Mouse (Mus musculus): ENCODE measurements around the gene Tns3. TPM values are rescaled to one million over a fixed set of nuclear protein-coding genes. Genes with fewer than 3 reads are reported as not detected.

Tns3 gene
- polyA plus RNA-seq, 1 experiment: not detected

DNA sequence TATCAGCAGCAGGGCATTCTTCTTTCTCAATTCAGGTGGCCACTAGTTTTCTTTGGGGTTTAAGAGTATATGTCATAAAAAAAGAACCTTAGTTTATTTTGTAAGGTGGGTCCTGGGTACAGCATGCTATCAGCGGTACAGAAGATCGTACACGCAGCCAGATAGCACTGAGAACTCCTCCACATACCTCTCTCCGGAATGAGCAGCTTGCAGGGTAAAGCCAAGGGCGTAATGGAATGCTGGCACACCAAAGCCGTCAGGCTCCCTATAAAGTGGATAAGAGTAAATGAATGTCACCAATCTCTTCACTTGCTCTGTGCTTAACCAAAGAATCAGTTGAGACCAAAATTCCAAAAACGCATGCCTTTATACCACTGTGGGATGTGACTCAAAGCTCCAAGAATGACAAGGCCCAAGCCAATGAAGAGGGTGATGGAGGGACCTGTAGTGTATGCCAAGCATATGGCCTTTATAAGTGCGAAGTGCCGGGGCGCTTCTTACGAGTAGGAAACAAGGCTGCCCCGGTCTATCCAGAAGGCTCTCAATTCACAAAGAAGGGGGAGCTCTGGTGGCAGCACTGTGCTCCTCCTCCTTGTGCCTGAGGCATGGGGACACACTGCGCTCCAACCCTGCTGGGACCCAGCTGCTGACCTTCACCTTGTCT is 219.4 kb downstream of the Tns3 start:
- no peak for TF ChIP-seq GATA1 (IDR thresholded peaks at IDR 0.05; ENCODE audit: low read length)

DNA sequence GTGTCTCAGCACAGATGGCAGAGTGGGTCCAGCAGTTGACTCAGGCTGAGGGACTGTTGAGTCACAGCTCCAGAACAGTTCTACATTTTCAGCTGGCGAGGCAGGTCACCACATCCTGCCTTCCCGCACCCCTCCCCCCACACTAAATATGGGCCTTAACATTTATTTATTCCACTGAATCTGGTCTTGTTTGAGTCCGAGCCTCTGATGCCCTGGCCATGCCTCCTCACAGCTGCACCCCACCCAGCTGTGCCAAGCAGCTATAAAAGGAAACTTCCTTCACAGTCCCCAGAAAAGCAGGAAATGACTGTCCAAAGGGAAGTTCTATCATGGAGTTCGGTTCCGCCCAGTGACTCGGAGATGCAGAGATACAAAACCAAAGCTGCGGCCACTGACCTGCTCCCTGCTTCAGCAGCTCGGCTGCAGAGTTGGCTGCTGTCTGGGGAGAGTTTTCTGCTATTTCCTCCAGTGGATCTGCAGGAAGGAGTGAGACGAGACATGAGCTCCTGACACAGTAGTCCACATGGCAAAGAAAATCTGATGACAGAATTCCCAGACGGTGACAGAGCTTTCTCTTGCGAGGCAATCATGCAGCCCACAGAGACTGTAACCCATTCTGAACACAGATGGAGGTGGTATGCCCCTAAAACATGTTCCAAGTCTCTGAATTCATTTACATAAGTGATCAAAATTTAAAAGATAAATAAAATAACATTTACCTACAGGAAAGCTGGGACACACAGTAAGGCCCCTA is 220.6 kb downstream of the Tns3 start:
- no peak for TF ChIP-seq GATA1 (IDR thresholded peaks at IDR 0.05; ENCODE audit: low read length)

DNA sequence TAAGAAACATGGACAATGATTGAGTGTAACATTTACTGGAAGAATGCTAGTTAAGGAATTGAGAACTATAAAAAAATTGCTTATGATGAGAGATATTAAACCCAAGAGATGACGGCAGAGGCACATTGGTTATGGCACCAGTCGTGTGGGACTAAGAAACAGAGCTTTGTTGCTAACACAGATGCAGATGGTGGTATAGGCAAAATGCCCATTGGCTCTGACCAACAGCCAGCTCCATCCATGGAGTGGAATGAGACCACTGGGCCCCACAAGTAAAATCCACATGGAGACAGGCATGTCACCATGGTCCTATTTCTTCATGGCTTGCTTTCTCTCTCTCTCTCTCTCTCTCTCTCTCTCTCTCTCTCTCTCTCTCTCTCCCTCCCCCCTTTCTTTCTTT is 223.6 kb downstream of the Tns3 start:
- TF ChIP-seq GATA1 (IDR thresholded peaks at IDR 0.05; ENCODE audit: low read length): no peak

DNA sequence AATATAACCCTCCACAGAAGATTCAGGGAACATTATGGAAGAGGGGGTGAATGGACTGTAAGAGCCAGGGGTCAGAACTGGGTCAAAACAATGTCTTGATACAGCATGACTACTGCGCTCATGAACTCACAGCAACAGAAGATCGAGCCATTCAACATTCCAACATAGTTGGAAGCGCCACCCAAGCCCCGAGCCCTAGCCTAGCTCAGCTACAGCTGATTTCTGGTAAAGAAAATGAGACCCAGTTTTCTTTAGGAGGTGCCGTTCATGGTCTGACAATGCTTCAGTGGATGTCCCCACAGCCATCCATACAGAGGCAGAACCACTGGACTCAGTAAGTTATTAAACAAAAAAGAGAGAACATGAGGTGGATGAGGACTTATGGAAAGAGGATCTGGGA is 224.1 kb downstream of the Tns3 start:
- TF ChIP-seq GATA1 (IDR thresholded peaks at IDR 0.05; ENCODE audit: low read length): no peak

DNA sequence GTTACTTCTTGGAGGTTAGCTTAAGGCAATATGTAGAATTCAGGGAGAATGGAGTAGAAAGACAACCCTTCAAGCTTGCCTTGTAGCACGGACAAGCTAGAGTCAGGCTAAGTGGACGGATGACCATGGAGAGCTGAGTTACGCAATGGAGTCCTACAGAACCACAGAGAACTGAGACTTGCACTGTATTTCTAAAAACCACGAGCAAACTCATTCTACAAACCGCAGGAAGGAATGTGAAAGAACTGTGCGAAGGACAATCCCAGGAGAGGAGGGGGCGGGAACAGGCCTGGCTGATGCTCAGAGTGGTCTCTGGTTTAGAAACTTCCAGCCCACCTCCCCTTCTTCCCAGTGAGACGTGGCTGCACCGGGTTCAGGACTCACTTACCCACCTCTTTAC is 225.3 kb downstream of the Tns3 start:
- no peak for TF ChIP-seq GATA1 (IDR thresholded peaks at IDR 0.05; ENCODE audit: low read length)

DNA sequence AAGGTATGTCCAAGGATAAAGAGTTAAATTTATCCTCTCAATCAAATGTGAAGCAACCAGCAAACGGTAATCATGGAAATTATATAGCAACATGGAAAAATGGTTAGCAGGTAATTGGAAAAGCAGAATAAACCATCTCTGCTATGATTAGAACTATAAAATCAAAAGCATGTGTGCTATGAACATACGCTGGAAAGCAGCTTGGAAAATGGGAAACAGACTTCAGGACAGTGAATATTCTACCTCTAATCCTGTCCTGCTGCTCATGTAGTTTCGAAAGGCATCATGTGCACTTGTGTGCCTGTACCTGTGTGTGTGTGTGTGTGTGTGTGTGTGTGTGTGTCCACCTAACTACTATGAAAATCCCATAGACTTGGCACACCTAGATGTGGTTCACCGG is 226.1 kb downstream of the Tns3 start:
- TF ChIP-seq GATA1 (IDR thresholded peaks at IDR 0.05; ENCODE audit: low read length): no peak

DNA sequence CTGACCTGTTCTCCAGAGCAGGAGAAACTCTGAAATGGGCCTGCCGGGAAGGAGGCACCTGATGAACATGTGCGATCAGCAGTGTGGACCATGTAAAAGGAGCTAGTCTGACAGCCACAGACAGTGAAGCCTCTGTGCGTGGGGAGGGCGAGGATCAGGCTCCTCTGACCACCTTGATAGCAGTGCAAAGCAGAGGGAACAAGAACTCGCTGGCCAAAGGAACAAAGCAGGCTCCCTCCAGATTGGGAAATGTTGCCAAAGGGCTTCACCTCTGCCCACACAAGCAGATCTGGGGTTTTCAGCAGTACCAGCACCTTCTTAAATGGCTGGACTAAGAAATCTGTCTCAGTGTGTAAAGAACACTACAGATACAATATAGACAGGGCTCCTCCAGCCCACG is 229.2 kb downstream of the Tns3 start:
- TF ChIP-seq GATA1 (IDR thresholded peaks at IDR 0.05; ENCODE audit: low read length): no peak

DNA sequence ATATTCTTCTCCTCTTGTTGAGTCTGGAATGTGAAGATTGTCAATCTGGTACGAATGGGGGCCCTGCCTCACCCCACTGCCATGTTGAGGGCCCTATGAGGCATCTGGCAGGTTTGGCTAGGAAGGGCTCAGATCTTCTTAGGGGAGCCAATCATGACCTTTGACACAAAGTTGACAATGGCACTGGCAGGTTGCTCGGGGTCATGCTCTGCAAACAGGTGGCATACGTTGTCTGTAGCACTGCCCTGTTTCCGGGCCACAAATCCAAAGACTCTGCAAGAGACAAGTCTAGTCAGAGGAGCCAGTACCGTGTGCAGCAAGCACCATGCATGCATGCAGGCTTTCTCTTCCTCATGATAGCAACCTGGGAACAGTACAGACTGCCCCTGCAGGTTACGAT is 230.0 kb downstream of the Tns3 start:
- TF ChIP-seq GATA1 (IDR thresholded peaks at IDR 0.05; ENCODE audit: low read length): no peak

DNA sequence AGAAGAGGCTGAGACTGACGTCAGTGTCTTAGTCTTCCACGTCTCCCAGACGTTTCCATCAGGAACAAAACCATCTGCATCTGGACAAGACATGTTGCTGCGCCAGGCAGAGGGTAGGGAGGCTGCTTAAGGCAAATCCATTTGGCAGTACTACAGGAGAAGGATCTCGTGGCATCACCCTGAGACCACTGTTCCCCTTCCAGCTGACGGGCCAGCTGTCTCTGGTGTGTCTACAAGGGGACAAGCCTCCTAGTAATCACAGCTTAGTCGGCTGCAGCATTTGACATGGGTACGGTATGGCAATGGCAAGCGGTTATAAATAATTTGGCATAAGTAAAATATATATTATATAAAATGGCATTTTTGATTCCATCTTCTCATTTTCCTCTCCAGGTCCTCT is 230.9 kb downstream of the Tns3 start:
- TF ChIP-seq GATA1 (IDR thresholded peaks at IDR 0.05; ENCODE audit: low read length): no peak

DNA sequence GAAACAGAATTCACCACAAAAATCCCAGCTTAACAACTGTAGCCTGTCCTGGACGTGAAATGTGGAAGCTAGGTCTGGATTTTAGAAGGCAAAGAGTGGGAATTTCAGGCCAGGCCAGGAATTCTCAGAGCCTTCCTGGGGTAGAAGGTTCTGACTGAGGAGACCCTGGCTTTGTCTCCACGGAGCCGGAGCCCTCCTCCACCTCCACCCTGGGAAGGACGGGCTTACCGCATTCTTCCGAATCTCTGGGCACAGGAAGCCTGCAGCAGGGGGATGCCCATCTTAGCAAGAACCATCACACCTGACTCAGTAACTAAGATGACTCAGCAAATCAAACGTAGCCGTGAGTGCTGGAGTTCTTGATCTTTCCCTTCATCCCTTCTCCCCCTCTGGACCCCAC is 231.4 kb downstream of the Tns3 start:
- TF ChIP-seq GATA1 (IDR thresholded peaks at IDR 0.05; ENCODE audit: low read length): no peak

DNA sequence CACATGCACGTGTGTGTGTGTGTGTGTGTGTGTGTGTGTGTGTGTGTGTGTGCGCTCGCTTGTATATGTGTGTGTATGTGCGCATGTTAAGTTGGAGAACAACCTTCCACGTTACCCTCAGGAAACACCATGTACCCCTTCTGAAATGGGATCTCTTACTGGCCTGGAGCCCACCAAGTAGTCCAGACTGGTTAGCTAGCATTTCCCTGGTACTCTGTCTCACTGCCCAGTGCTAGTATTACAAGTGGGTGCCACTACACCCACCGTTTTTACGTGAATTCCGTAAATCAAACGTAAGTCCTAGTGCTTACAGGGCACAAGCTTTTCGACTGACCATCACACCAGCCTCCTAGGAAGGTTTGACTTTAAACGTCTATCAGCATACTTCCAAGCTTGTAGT is 236.7 kb downstream of the Tns3 start:
- TF ChIP-seq GATA1 (IDR thresholded peaks at IDR 0.05; ENCODE audit: low read length): no peak

DNA sequence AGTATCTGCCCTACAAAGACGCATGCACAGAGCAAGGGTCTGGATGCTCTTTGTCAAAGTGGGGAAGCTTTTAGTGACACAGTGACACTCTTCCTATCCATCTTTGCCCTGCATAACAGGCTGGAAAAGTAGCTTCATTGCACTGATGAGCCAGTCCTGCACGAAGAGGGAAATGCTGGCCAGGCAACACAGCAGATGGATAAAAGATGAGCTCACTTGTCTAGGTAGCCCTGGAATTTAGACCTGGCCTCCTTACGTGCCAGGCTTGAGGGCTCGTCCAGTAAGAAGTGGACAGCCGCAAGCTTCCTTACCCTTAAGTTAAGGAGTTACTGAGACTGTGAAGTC is 239.1 kb downstream of the Tns3 start:
- TF ChIP-seq GATA1 (IDR thresholded peaks at IDR 0.05; ENCODE audit: low read length): no peak

DNA sequence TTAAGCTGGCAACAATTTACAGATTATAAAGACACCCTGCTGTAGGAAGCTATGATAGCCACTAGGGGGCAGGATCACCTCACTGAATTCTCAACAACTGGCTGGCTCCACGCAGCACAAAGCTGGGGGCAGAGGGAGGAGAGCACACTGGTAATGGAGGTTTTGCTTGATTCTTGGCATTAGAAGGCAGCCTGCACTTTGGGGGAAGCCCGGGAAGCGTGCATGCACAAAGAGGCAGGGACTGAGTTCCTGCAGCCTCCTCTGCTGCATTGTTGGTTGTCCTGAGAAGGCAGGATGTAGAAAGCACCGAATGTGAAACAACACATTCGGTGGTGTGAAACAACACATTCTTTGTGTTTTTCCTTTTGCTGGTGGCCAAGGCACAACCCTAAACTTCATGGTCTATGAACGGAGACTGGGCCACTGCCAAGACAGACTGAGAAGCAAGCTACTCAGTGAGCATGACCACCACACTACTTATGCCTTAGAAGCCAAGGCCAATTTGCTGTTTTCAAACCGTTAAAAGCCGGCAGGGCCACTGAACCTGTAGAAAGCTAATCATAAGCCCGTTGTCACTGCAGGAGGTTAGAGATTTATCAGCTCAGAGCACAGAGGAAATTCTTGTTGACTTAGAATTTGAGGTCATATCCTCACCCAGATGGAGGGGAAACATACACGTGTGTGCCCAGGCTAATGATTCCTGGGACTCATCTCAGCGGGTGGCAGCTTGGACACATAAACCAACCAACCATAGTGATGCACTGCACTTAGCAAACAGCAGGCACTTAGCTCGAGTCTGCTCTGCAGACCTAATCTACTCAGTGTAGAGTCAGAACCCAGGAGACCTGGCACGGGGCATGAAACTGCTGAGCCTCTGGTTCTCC is 239.8 kb downstream of the Tns3 start:
- no peak for TF ChIP-seq GATA1 (IDR thresholded peaks at IDR 0.05; ENCODE audit: low read length)

DNA sequence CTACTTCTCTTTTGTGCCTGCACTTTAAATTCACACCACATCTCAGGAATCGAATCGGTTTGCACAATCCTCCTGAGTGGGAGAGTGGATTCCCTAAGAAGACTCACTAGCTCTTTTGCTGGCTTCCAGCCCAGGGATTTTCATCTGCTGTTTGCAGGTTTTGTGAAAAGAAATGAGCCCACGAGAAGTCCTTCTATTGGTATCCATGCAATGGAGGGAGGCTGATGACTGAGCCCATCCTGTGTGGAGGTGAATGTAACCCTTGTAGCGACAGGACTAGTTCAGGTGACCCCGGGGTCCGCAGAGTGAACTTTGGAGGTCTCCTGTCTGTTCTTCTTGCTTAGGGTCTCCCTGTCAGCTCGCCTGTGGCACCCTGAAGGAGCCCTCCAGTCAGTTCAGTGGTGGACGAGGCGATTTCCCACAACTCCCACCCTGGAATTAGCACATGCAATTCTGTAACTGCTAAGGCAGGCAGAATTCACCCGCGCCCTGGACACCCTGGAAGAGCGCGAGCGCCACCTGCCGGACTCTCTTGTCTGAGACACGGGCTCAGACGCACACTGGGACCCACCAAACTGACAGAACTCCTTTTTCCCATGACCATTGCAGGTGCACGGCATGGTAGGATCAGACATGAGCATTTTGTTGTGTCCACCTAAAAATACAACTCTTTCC is 259.0 kb downstream of the Tns3 start:
- TF ChIP-seq GATA1 (IDR thresholded peaks at IDR 0.05; ENCODE audit: low read length): no peak

DNA sequence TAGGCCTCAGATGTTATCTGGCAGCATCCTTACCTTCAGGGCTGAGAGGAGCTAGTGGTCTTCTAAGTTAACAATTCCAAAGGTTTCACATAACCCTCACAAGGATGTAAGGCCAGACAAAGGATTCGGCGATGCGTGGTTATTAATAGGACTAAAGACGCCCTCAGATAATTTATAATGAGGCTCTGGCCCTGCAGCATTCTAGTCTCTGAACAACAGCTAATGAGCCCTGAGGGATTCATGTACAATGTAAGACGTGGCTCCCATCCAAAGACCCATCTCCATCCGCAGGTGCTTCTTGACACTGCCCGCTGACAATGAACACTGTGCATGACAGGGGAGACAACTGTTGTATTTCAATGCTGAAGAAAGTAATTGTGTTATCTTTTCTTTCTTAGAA is 263.0 kb downstream of the Tns3 start:
- no peak for TF ChIP-seq GATA1 (IDR thresholded peaks at IDR 0.05; ENCODE audit: low read length)

DNA sequence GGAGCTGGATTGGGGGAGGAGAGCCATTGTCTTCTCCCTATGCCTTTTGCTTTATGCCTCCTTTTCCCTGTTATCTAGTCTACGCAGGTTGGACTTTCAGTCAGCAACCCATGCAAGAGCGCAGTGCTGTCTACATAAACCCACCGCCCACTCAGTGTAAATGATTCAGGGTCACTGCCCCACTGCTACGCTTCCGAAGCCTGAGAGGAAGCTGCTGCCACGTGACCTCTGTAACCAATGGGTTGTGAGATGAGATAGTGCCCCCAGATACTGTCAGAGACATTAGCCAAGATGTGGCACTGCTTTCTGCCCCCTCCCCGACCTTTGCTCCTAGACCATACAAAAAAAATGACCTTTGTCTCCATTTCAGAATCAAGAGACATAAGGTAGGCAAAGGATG is 268.0 kb downstream of the Tns3 start:
- no peak for TF ChIP-seq GATA1 (IDR thresholded peaks at IDR 0.05; ENCODE audit: low read length)
